Mouse (Mus musculus) intestine, embryonic 14.5 days (tissue): Measurements from ENCODE around the gene S100a7a. TPM values are rescaled to one million over a fixed set of nuclear protein-coding genes. Genes with fewer than 3 reads are reported as not detected.

Source experiments
- ATAC-seq: fragments of 200-750 bp; cut with Nextera tagmentation; replicated peaks from 2 replicates; pipeline ENCODE4 v1.8.0; 2017; ENCODE audit warnings: low read depth, moderate number of reproducible peaks, moderate TSS enrichment, moderate library complexity; ENCODE audit not compliant: low FRiP score, low TSS enrichment
- DNase-seq: peaks from one replicate; pipeline ENCODE4 v3.0.0-alpha.2; 2018; ENCODE audit warnings: low spot score
- H3K27ac ChIP-seq: fragments of 300-500 bp; sonication (generic); 2 replicates; pipeline ENCODE4 v1.5.1; 2014; ENCODE audit warnings: low read depth, mild to moderate bottlenecking, control low read depth
- H3K27me3 ChIP-seq: fragments of 300-500 bp; sonication (generic); replicated peaks from 2 replicates; pipeline ENCODE4 v1.6.1; 2014; ENCODE audit warnings: low read length, control low read depth; ENCODE audit not compliant: control insufficient read depth, insufficient read depth
- H3K36me3 ChIP-seq: fragments of 300-500 bp; sonication (generic); 2 replicates; pipeline ENCODE4 v1.6.1; 2014; ENCODE audit warnings: low read length, control low read depth; ENCODE audit not compliant: control insufficient read depth, insufficient read depth
- H3K4me1 ChIP-seq: fragments of 300-500 bp; sonication (generic); replicated peaks from 2 replicates; pipeline ENCODE4 v1.6.1; 2014; ENCODE audit warnings: low read length, control low read depth, mixed read lengths; ENCODE audit not compliant: control insufficient read depth, insufficient read depth
- H3K4me2 ChIP-seq: fragments of 300-500 bp; sonication (generic); 2 replicates; pipeline ENCODE4 v1.6.1; 2014; ENCODE audit warnings: low read length
- H3K4me3 ChIP-seq: fragments of 300-500 bp; sonication (generic); 2 replicates; pipeline ENCODE4 v1.5.1; 2014; ENCODE audit warnings: low read depth, low read length, control low read depth, mixed read lengths
- H3K9ac ChIP-seq: fragments of 300-500 bp; sonication (generic); 2 replicates; pipeline ENCODE4 v1.6.1; 2014; ENCODE audit warnings: mild to moderate bottlenecking, low read length
- H3K9me3 ChIP-seq: fragments of 300-500 bp; sonication (generic); 2 replicates; pipeline ENCODE4 v1.6.1; 2016; ENCODE audit warnings: low read length, control low read depth; ENCODE audit not compliant: control insufficient read depth
- WGBS: fragments of 180-500 bp; shearing (Covaris S2); extraction: QIAGEN DNeasy Blood & Tissue Kit; methylation state at CpG from one replicate; pipeline ENCODE4 v1.1.7; 2014; 5-methylcytosine and 5-hydroxymethylcytosine counted together
- polyA plus RNA-seq: library from polyadenylated mRNA; unstranded; fragments of >200 nt; fragmentation: Nextera tagmentation; extraction: Ambion mirVana; gene quantifications from 2 replicates; pipeline ENCODE4 v1.2.1, GENCODE M21; 2014

Gene S100a7a
- polyA plus RNA-seq, 1 experiment from 2014 or later = not detected

GRCm38 (mm10) chr3:90657405-90657804 is 3.6 kb downstream of the S100a7a start:
- Histone ChIP-seq H3K9me3 (no peaks in the 10 kb centered on the region), H3K27me3 (0 out of 2 replicates have a peak, but pooled peaks cover 2% of the 10 kb centered on the region), H3K4me1 (no peaks in the 10 kb centered on the region), H3K36me3 (no peaks in the 10 kb centered on the region), H3K27ac (no peak overlapping the region), H3K4me2 (no peak overlapping the region), H3K9ac (no peak overlapping the region), H3K4me3 (no peak overlapping the region)
- DNase-seq (peak; percentile 45), ATAC-seq (no peak)
- 64% methylated on average over 4 of the region's 4 CpGs for WGBS

DNA sequence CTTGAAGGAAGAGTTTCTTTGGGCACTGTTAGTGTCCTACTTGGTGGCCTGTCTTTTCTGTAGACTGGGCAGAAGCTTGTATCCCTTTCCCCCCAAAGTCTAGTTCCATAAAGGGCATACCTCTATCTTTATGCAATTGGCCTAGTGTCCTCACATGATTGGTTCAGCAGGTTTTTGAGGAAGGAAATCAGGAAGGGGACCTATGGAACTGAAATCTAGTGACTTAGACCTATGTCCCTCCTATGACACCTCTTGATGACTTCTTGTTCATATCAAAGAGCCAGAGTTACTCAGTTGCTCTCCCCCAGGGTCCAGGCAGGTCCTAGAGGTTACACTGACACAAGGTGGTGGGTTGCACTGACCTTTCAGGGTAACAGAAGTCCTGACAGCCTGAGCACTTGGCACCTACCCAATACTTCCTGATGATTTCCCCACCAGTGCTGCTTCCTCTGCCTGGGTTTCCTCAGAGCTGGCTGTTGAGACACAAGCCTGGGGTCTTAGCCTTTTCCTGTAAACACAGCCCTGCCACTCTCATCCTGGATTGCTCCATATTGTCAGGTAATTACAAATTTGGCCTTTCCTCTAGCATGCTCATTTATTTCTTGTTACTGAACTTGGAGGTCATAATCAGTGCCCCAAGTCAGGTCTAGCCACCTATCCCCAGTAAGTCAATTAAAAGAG is 5.7 kb downstream of the S100a7a start:
- H3K27me3 ChIP-seq = no peaks in the 10 kb centered on the region
- H3K4me3 ChIP-seq = no peak overlapping the region
- DNase-seq = peak; percentile 25
- H3K4me1 ChIP-seq = no peaks in the 10 kb centered on the region
- no peak overlapping the region for H3K27ac ChIP-seq
- H3K4me2 ChIP-seq = no peak overlapping the region
- H3K9me3 ChIP-seq = no peaks in the 10 kb centered on the region
- no peak for ATAC-seq
- no peak overlapping the region for H3K9ac ChIP-seq
- no peaks in the 10 kb centered on the region for H3K36me3 ChIP-seq

DNA sequence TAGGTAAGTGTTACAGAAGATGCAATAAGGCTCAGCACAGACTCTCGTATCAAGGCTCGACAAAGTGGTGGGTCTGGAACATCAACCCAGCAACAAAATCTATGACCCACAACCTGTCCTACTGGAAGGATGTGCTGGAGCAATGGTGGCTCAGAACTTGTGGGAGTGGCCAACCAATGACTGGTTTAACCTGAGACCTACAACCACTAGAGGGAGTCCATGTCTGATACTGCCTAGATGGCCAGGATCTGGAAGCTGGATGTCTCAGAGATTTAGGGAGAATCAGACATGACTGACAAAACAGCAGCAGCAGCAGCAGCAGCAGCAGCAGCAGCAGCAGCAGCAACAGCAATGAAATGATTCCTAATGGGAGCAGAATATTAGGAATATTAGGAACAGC is 10.4 kb downstream of the S100a7a start:
- Histone ChIP-seq H3K4me2 (no peak overlapping the region), H3K9ac (no peak overlapping the region), H3K9me3 (no peaks in the 10 kb centered on the region), H3K27ac (no peak overlapping the region), H3K36me3 (no peaks in the 10 kb centered on the region), H3K4me1 (no peaks in the 10 kb centered on the region), H3K4me3 (no peak overlapping the region), H3K27me3 (no peaks in the 10 kb centered on the region)
- ATAC-seq (no peak), DNase-seq (no peak)
- 87% methylated on average over 2 of the region's 2 CpGs for WGBS

DNA sequence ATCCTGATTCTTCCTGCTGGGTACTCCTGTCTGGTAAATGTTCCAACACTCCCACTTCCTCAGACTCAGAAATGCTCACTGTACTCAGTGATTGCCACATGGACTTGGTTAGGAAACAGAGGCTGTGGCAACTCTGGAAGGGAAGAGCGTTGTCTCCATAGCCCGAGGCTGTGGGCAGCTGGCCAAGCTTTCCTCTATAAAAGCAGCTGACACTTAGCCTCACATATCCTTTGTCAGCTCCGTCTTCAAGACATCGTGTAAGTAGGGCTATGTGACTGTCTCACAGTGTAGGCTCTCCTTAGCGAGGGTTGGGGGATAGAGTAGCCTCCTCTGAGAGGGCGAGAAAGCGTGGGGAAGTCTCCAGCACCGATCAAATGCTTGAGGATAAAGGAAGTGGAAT is 15.0 kb downstream of the S100a7a start, which contains the start of gene S100a8:
TSS of gene S100a8 (plus strand) at position 133 of the 400 bp plus-strand sequence.
- H3K36me3 ChIP-seq = no peaks in the 10 kb centered on the region
- H3K9me3 ChIP-seq = no peaks in the 10 kb centered on the region
- no peak within 1 kb of the TSS for H3K4me3 ChIP-seq
- H3K4me2 ChIP-seq = no peak within 1 kb of the TSS
- 73% methylated on average over 8 of the region's 8 CpGs for WGBS
- no peaks in the 10 kb centered on the region for H3K4me1 ChIP-seq
- ATAC-seq (no peak), DNase-seq (no peak)
- H3K9ac ChIP-seq = no peak within 1 kb of the TSS
- H3K27me3 ChIP-seq = no peaks in the 10 kb centered on the region
- H3K27ac ChIP-seq = no peak within 1 kb of the TSS

DNA sequence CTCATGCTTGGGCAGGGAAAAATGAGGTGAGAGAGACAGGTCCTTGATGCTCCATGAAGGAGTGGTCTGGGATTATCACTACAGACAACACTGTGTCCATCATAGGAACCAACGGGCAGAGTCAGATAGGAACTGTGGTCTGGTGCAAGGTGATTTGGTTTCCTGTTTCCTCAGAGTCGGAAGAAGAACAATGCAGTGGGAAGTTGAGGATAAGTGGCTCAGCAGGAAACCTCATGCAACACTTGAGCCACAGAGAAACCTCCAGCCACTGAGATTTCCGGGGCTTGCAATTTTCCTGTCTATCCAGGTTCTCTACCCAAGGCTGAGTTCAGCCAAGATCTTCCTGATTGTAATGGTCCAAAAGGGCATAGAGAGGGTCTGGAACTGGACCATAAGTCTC is 24.8 kb downstream of the S100a7a start:
- Histone ChIP-seq H3K27ac (no peak overlapping the region), H3K9ac (no peak overlapping the region), H3K4me2 (no peak overlapping the region), H3K9me3 (no peaks in the 10 kb centered on the region), H3K4me1 (no peaks in the 10 kb centered on the region), H3K36me3 (no peaks in the 10 kb centered on the region), H3K4me3 (no peak overlapping the region), H3K27me3 (no peaks in the 10 kb centered on the region)
- ATAC-seq (no peak), DNase-seq (no peak)
- 62% methylated on average over 3 of the region's 3 CpGs for WGBS

DNA sequence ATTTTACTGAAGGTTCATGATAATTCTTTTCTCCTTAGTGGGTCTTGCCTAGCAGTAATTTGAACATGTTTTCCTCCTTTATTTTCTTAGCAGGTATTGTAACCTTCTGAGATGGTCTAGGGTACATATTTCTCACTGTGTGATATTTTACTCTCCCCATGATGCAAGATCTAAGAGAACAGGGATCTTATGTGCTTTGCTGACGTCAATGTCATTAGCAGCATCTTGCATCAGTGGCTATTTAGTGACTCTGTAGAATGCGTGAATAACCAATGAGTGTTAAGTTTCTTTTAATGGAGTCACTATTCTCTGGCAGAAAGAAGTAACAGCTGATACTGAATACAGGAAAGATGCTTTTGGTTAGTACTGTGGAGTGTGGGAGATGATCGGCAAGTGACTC is 30.1 kb downstream of the S100a7a start:
- no peak overlapping the region for H3K4me3 ChIP-seq
- no peak overlapping the region for H3K4me2 ChIP-seq
- DNase-seq (no peak), ATAC-seq (no peak)
- H3K9me3 ChIP-seq = no peaks in the 10 kb centered on the region
- no peak overlapping the region for H3K9ac ChIP-seq
- H3K36me3 ChIP-seq = no peaks in the 10 kb centered on the region
- WGBS = 92% methylated on average over 3 of the region's 3 CpGs
- H3K4me1 ChIP-seq = no peaks in the 10 kb centered on the region
- H3K27me3 ChIP-seq = no peaks in the 10 kb centered on the region
- no peak overlapping the region for H3K27ac ChIP-seq

DNA sequence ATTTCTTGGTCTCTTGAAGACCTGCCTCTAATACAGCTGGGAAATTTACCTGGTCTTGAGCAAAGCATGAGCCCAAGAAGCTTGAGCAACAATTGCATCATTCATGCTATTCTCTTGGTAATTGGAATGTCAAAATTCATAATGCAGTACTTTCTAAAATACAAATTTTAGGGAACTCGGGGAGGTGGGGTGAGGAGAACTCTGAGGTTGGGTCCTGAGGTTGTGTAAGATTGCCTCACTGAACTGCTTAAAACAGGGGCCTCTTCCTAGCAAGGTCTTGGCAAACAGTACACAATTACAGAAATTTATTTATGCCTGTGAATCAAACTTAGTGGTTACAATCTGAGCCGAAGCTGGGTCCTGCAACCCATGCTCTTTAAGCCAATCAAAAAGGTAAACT is 33.0 kb downstream of the S100a7a start:
- DNase-seq = no peak
- Histone ChIP-seq H3K4me2 (no peak overlapping the region), H3K27me3 (no peaks in the 10 kb centered on the region), H3K4me1 (no peaks in the 10 kb centered on the region), H3K9ac (no peak overlapping the region), H3K9me3 (no peaks in the 10 kb centered on the region), H3K4me3 (no peak overlapping the region), H3K27ac (no peak overlapping the region), H3K36me3 (no peaks in the 10 kb centered on the region)
- ATAC-seq = no peak
- 76% methylated on average over 2 of the region's 2 CpGs for WGBS

DNA sequence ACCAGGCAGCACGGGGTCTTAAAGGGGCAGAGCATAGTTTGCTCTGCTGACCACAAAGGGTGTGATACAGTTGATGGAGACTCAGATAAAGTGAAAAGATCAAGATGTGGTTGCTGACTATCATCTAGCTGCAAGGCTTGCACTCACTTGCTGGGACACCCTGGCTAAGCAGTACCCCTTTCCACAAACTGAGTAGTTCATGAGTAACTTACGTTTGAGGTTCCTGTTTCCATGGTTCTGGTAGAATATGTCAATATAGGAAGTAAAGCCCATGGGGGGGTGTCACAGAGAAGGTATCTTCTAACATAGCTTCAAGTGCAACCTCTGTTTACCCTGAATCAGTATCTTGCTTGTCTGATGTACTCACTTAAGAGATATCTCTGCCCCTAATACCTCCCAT is 39.7 kb downstream of the S100a7a start:
- no peaks in the 10 kb centered on the region for H3K27me3 ChIP-seq
- H3K27ac ChIP-seq = no peak overlapping the region
- no peaks in the 10 kb centered on the region for H3K36me3 ChIP-seq
- H3K4me1 ChIP-seq = no peaks in the 10 kb centered on the region
- no peak for ATAC-seq
- DNase-seq = no peak
- no peak overlapping the region for H3K9ac ChIP-seq
- H3K4me2 ChIP-seq = no peak overlapping the region
- H3K4me3 ChIP-seq = no peak overlapping the region
- 78% methylated on average over 2 of the region's 2 CpGs for WGBS
- no peaks in the 10 kb centered on the region for H3K9me3 ChIP-seq

DNA sequence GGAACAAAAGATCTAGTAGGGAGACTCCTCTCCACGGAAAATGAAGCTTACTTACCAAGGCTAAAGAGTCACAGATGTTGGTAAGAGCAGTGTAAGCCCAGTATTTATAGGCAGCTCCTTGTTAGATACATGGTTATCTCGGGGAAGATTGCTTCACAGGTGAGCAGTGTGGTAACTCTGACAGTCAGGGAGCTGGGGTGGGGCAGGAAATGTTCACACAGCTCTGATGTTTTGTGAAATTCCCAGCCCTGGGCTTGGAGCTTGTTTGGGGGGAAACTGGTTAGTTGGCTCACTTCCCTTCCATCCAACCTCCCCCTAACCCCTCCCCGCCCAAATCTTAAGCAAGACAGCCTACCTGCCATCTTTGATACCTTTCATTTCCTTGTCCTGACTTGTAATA is 41.8 kb downstream of the S100a7a start, which contains the start of gene S100a9:
TSS of gene S100a9 (minus strand) at position 109 of the 400 bp plus-strand sequence.
- 74% methylated on average over 3 of the region's 3 CpGs for WGBS

More for the DNA sequence above, 41.8 kb downstream of the S100a7a start, which contains the start of gene S100a9:
- no peak within 1 kb of the TSS for H3K9ac ChIP-seq
- H3K4me1 ChIP-seq = no peaks in the 10 kb centered on the region
- no peaks in the 10 kb centered on the region for H3K36me3 ChIP-seq
- no peak for DNase-seq
- H3K4me2 ChIP-seq = no peak within 1 kb of the TSS
- no peak within 1 kb of the TSS for H3K27ac ChIP-seq
- no peak within 1 kb of the TSS for H3K4me3 ChIP-seq
- ATAC-seq = no peak
- no peaks in the 10 kb centered on the region for H3K9me3 ChIP-seq
- H3K27me3 ChIP-seq = no peaks in the 10 kb centered on the region
